Mouse (Mus musculus) monocyte, adult 5-6 weeks (primary cell): ENCODE results near the gene Arhgap8. TPM values are rescaled to one million over a fixed set of nuclear protein-coding genes. Genes with fewer than 3 reads are reported as not detected.

Experiments used
- ATAC-seq: fragments of 153-309, 156-312 bp; replicated peaks from 2 replicates; pipeline ENCODE4 v1.8.0; 2017; ENCODE audit warnings: mild to moderate bottlenecking; ENCODE audit not compliant: low TSS enrichment, insufficient number of reproducible peaks, severe bottlenecking, poor library complexity, low FRiP score
- total RNA-seq: library from RNA; stranded (forward); fragments of 200-1000, 200-491, 200-594 nt; gene quantifications from 3 replicates; pipeline ENCODE4 v1.2.3, GENCODE M21; 2017

The Arhgap8 gene
- not detected in 3 replicates for total RNA-seq

- no peak for ATAC-seq
Observed at GRCm38 (mm10) chr15:84719791-84720190, at the start of gene Arhgap8. TSS of gene Arhgap8 (plus strand) at chr15:84720052.

GRCm38 (mm10) chr15:84670657-84671055 lies 49.2 kb upstream of the Arhgap8 start:
- no peak for ATAC-seq

- ATAC-seq = no peak
Observed at GRCm38 (mm10) chr15:84671401-84672307, 48.2 kb upstream of the Arhgap8 start.

- ATAC-seq = no peak
Observed at GRCm38 (mm10) chr15:84672308-84672615, 47.6 kb upstream of the Arhgap8 start.

DNA sequence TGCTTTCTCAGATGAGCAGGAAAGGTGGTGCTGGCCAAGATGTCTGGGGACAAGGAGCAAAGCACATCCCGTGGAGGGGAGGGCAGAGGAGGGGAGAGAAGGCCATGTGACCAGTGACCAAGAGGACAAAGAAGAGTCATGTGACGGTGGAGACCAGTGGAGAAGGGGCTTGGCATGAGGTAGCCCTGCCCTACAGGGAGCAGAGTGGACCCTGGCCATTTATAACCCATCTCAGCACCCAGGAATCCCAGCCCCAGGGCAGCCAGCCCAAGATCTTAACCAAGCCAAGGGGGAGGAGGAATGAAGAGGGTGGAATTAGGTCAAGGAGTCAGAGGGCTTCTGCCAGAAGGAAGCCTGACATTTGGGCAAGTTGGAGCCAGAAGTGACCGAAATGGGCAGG lies 47.2 kb upstream of the Arhgap8 start:
- ATAC-seq = no peak

DNA sequence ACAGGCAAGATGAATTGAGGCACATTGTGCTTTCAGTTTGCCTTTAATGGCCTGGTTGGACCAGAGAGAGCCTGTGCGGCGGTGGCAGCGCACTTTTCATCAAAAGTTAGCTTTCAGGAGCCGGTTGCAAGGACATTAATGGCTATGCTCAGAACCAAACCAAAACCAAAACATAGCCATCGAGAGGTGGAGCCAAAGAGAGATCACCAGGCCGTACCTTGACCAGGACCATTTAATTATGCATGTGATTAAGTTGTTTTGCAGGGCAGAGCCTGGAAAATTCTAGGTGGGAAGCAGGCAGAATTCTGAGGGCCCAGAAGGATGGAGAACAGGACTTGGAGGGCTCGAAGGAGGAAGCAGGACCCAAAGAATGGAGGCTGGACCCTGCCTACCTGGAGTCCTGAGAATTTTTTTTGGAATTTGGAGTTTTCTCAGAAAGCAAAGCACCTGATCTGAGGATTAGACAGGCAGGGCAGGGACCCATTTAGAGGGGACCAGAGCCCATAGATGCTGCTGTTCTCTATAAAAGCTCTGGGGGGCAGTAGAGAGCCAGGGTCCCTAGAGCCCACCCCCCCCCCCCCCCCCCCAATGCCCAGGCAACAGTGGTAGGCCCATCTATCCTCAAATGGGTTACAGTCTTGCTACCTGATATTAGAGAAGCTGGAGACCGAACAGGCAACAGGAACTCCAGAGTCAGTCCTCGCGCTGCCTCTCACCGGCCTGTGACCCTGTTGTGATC lies 45.4 kb upstream of the Arhgap8 start:
- ATAC-seq = no peak

GRCm38 (mm10) chr15:84675317-84675716 lies 44.5 kb upstream of the Arhgap8 start:
- no peak for ATAC-seq

- ATAC-seq = no peak
Observed at GRCm38 (mm10) chr15:84677943-84678342, 41.9 kb upstream of the Arhgap8 start.

DNA sequence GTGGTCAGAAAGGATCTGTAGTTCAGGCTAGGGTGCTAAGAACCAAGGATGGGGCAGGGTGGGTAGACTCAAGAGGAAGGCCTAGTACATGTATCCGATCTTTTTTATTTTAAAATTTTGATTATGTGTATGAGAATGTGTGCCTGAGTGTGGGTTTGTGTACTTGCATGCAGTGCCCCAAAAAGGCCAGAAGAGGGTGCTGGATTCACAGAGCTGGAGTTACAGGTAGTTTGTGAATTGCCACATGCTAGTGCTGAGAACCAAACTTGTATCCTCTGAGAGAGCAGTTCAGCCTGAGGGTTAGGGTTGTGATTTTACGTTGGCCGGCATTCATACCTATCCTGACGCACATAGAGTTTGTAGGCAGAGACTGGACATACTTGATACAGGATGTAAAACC lies 40.8 kb upstream of the Arhgap8 start:
- ATAC-seq = no peak

- no peak for ATAC-seq
Observed at GRCm38 (mm10) chr15:84679794-84680193, 40.1 kb upstream of the Arhgap8 start.

DNA sequence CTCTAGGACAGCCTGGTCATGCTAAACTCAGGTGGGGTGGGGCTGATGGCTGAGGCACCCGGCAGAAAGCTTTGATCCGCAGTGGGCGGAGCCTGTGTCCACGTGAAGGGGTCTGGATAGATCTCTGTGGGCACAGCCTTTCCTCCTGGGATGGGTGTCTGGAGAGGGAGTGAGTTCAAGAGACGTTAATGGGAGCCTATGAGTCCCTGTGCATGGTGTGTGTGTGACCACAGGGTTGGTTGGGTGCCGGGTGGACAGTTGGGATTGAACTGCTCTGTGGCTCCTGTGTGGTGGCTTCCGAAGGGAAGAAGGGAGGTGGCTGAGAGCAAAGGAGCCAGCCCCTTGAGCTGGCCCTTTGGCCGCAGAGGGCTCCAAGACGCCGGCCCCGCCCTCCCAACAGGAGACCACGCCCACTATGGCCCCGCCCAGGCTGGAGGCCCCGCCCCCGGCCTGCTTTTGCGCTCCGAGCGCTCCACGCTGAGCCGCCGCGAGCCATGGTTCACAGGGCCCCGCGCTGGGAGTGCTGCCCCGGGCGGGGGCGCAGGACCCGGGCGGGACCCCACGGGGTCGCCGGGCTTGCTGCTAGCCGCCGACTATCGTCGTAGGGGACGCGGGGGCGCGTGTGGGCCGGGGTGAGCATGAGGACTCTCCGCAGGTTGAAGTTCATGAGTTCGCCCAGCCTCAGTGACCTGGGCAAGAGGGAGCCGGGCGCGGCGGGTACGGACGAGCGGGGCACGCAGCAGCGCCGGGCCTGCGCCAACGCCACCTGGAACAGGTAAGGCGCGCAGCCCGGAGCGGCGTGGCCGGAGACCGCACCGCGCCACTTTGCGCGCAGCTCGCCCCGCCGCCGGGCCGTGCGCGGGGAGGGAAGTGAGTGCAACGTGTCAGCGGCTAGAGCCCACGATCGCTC lies 39.1 kb upstream of the Arhgap8 start:
- ATAC-seq = no peak

GRCm38 (mm10) chr15:84681455-84682193 lies 38.2 kb upstream of the Arhgap8 start:
- ATAC-seq = no peak

DNA sequence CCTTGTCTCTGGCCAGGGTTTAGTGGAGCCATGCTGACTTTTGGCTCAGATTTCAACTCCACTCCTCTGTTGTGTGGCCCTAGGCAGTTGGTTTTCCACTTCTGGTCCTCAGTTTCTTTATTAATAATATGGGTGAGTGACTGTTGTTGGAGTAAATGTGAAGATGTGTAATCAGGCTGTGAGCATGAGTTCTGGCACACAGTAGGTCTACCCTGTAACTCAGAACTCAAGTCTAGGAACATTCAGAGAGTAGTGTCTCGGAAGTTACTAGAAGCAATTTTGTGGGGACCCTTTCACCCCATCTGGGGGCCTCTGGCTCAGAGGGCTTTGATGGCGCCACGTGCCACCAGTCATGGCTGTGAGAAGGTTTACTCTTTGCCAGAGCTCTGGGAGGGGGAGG lies 37.6 kb upstream of the Arhgap8 start:
- ATAC-seq = no peak

GRCm38 (mm10) chr15:84682821-84683220 lies 37.0 kb upstream of the Arhgap8 start:
- ATAC-seq = no peak

DNA sequence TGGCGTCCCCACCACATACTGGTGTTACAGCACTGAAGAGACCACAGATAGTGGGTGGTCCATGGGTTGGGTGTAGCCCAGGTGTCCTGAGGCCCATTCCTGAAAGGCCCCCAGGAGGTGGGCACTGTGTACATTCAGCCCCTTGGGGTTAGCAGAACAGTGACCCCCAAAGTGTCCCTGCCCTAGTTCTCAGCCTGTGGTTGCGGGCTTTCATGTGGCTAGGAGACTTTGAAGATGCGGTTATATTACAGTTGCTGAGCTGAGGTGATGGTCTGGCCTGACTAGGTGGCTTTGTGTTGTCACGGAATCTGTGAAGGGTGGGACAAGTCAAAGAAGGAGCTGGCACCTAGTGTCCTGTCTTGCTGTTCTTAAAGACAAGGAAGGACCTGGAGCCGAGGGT lies 35.3 kb upstream of the Arhgap8 start:
- no peak for ATAC-seq

DNA sequence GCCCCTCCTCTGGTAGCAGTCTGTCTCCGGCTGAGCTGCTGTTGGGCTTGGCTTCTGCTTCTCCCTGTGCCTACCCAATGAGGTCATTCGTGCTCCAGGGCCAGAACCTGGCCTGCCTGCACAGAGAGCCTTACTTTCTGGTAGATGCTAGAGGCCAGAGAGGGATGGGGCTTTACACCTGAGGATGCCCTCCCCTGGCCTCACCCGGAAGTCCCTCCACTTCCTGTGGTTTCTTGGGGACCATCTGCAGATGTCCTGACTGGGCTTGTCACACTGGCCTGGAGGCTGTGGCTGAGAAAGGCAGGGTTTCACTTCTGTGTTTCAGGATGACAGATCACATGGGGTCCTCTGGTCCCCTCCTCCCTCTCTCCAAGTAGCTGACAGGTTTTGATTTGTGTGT lies 34.4 kb upstream of the Arhgap8 start:
- peak; percentile 74 for ATAC-seq

GRCm38 (mm10) chr15:84687904-84688303 lies 31.9 kb upstream of the Arhgap8 start:
- ATAC-seq = no peak

GRCm38 (mm10) chr15:84689356-84689755 lies 30.5 kb upstream of the Arhgap8 start:
- no peak for ATAC-seq
